Mouse (Mus musculus): ENCODE results near the gene Gm853.

Gene Gm853

GRCm38 (mm10) chr4:130240695-130241094, 18.5 kb upstream of the Gm853 start:
- Histone ChIP-seq H3K9me3 (ENCODE audit: low read length) (peaks cover 15% of the 10 kb centered on the region), H3K27me3 (ENCODE audit: insufficient read depth, low read length) (no peaks in the 10 kb centered on the region), H3K36me3 (ENCODE audit: insufficient read depth, low read length) (no peaks in the 10 kb centered on the region)

GRCm38 (mm10) chr4:130237607-130238006, 15.4 kb upstream of the Gm853 start:
- H3K9me3 ChIP-seq (ENCODE audit: low read length) = peaks cover 20% of the 10 kb centered on the region

More at GRCm38 (mm10) chr4:130240695-130241094, 18.5 kb upstream of the Gm853 start:
- no peak overlapping the region for H3K4me3 ChIP-seq (replicated peaks; ENCODE audit: low read length)
- peak; percentile 58 for TF ChIP-seq CTCF (conservative IDR thresholded peaks at IDR 0.05; ENCODE audit: low read length)
- TF ChIP-seq NANOG (IDR thresholded peaks at IDR 0.05; ENCODE audit: borderline replicate concordance, low read length) = no peak
- no peak for TF ChIP-seq POU5F1 (IDR thresholded peaks at IDR 0.05; ENCODE audit: borderline replicate concordance, low read length)
- H3K4me1 ChIP-seq (replicated peaks; ENCODE audit: low read depth, low read length) = peaks cover 14% of the 10 kb centered on the region

GRCm38 (mm10) chr4:130236361-130236760, 14.2 kb upstream of the Gm853 start:
- no peaks in the 10 kb centered on the region for H3K27me3 ChIP-seq (ENCODE audit: insufficient read depth, low read length)
- H3K4me3 ChIP-seq (replicated peaks; ENCODE audit: low read length) = no peak overlapping the region
- H3K9me3 ChIP-seq (ENCODE audit: low read length) = peaks cover 20% of the 10 kb centered on the region
- H3K4me1 ChIP-seq (replicated peaks; ENCODE audit: low read depth, low read length) = peaks cover 10% of the 10 kb centered on the region
- no peaks in the 10 kb centered on the region for H3K36me3 ChIP-seq (ENCODE audit: insufficient read depth, low read length)
- TF ChIP-seq NANOG (IDR thresholded peaks at IDR 0.05; ENCODE audit: borderline replicate concordance, low read length) (no peak), CTCF (conservative IDR thresholded peaks at IDR 0.05; ENCODE audit: low read length) (no peak), POU5F1 (IDR thresholded peaks at IDR 0.05; ENCODE audit: borderline replicate concordance, low read length) (no peak)

More at GRCm38 (mm10) chr4:130237607-130238006, 15.4 kb upstream of the Gm853 start:
- no peak for TF ChIP-seq NANOG (IDR thresholded peaks at IDR 0.05; ENCODE audit: borderline replicate concordance, low read length)
- no peak for TF ChIP-seq POU5F1 (IDR thresholded peaks at IDR 0.05; ENCODE audit: borderline replicate concordance, low read length)
- no peak for TF ChIP-seq CTCF (conservative IDR thresholded peaks at IDR 0.05; ENCODE audit: low read length)
- Histone ChIP-seq H3K27me3 (ENCODE audit: insufficient read depth, low read length) (no peaks in the 10 kb centered on the region), H3K36me3 (ENCODE audit: insufficient read depth, low read length) (no peaks in the 10 kb centered on the region), H3K4me1 (replicated peaks; ENCODE audit: low read depth, low read length) (peaks cover 14% of the 10 kb centered on the region), H3K4me3 (replicated peaks; ENCODE audit: low read length) (no peak overlapping the region)

- Histone ChIP-seq H3K36me3 (ENCODE audit: insufficient read depth, low read length) (no peaks in the 10 kb centered on the region), H3K9me3 (ENCODE audit: low read length) (0 out of 2 replicates have a peak, but pooled peaks cover 1% of the 10 kb centered on the region), H3K27me3 (ENCODE audit: insufficient read depth, low read length) (peaks cover 20% of the 10 kb centered on the region), H3K4me3 (replicated peaks; ENCODE audit: low read length) (no peak overlapping the region), H3K4me1 (replicated peaks; ENCODE audit: low read depth, low read length) (no peaks in the 10 kb centered on the region)
- TF ChIP-seq NANOG (IDR thresholded peaks at IDR 0.05; ENCODE audit: borderline replicate concordance, low read length) = no peak
- no peak for TF ChIP-seq CTCF (conservative IDR thresholded peaks at IDR 0.05; ENCODE audit: low read length)
- no peak for TF ChIP-seq POU5F1 (IDR thresholded peaks at IDR 0.05; ENCODE audit: borderline replicate concordance, low read length)
Measured at GRCm38 (mm10) chr4:130224071-130224470, 1.9 kb upstream of the Gm853 start.

- Histone ChIP-seq H3K4me1 (replicated peaks; ENCODE audit: low read depth, low read length) (no peaks in the 10 kb centered on the region), H3K27me3 (ENCODE audit: insufficient read depth, low read length) (peaks cover 18% of the 10 kb centered on the region), H3K9me3 (ENCODE audit: low read length) (no peaks in the 10 kb centered on the region), H3K36me3 (ENCODE audit: insufficient read depth, low read length) (no peaks in the 10 kb centered on the region), H3K4me3 (replicated peaks; ENCODE audit: low read length) (no peak overlapping the region)
- TF ChIP-seq CTCF (conservative IDR thresholded peaks at IDR 0.05; ENCODE audit: low read length) = no peak
- TF ChIP-seq POU5F1 (IDR thresholded peaks at IDR 0.05; ENCODE audit: borderline replicate concordance, low read length) = no peak
- TF ChIP-seq NANOG (IDR thresholded peaks at IDR 0.05; ENCODE audit: borderline replicate concordance, low read length) = no peak
Measured at GRCm38 (mm10) chr4:130220176-130220575, 2.0 kb downstream of the Gm853 start.

- Histone ChIP-seq H3K4me3 (replicated peaks; ENCODE audit: low read length) (no peak overlapping the region), H3K9me3 (ENCODE audit: low read length) (no peaks in the 10 kb centered on the region), H3K4me1 (replicated peaks; ENCODE audit: low read depth, low read length) (peaks cover 3% of the 10 kb centered on the region), H3K36me3 (ENCODE audit: insufficient read depth, low read length) (no peaks in the 10 kb centered on the region), H3K27me3 (ENCODE audit: insufficient read depth, low read length) (peaks cover 5% of the 10 kb centered on the region)
- TF ChIP-seq CTCF (conservative IDR thresholded peaks at IDR 0.05; ENCODE audit: low read length) = no peak
- no peak for TF ChIP-seq POU5F1 (IDR thresholded peaks at IDR 0.05; ENCODE audit: borderline replicate concordance, low read length)
- TF ChIP-seq NANOG (IDR thresholded peaks at IDR 0.05; ENCODE audit: borderline replicate concordance, low read length) = no peak
Measured at GRCm38 (mm10) chr4:130215392-130215791, 6.8 kb downstream of the Gm853 start.

- Histone ChIP-seq H3K36me3 (ENCODE audit: insufficient read depth, low read length) (no peaks in the 10 kb centered on the region), H3K4me3 (replicated peaks; ENCODE audit: low read length) (no peak overlapping the region), H3K27me3 (ENCODE audit: insufficient read depth, low read length) (peaks cover 5% of the 10 kb centered on the region; the same call in 1 of the 2 replicates), H3K9me3 (ENCODE audit: low read length) (0 out of 2 replicates have a peak, but pooled peaks cover 3% of the 10 kb centered on the region), H3K4me1 (replicated peaks; ENCODE audit: low read depth, low read length) (peaks cover 8% of the 10 kb centered on the region)
- TF ChIP-seq NANOG (IDR thresholded peaks at IDR 0.05; ENCODE audit: borderline replicate concordance, low read length) (no peak), POU5F1 (IDR thresholded peaks at IDR 0.05; ENCODE audit: borderline replicate concordance, low read length) (no peak), CTCF (conservative IDR thresholded peaks at IDR 0.05; ENCODE audit: low read length) (no peak)
Measured at GRCm38 (mm10) chr4:130213857-130214256, 8.3 kb downstream of the Gm853 start.

- Histone ChIP-seq H3K4me3 (replicated peaks; ENCODE audit: low read length) (no peak overlapping the region), H3K9me3 (ENCODE audit: low read length) (peaks cover 9% of the 10 kb centered on the region; the same call in 1 of the 2 replicates), H3K36me3 (ENCODE audit: insufficient read depth, low read length) (no peaks in the 10 kb centered on the region), H3K27me3 (ENCODE audit: insufficient read depth, low read length) (peaks cover 5% of the 10 kb centered on the region; the same call in 1 of the 2 replicates), H3K4me1 (replicated peaks; ENCODE audit: low read depth, low read length) (peaks cover 8% of the 10 kb centered on the region)
- TF ChIP-seq POU5F1 (IDR thresholded peaks at IDR 0.05; ENCODE audit: borderline replicate concordance, low read length) = no peak
- TF ChIP-seq CTCF (conservative IDR thresholded peaks at IDR 0.05; ENCODE audit: low read length) = no peak
- TF ChIP-seq NANOG (IDR thresholded peaks at IDR 0.05; ENCODE audit: borderline replicate concordance, low read length) = no peak
Measured at GRCm38 (mm10) chr4:130213197-130213596, 9.0 kb downstream of the Gm853 start.

GRCm38 (mm10) chr4:130212421-130212820, 9.8 kb downstream of the Gm853 start:
- no peaks in the 10 kb centered on the region for H3K36me3 ChIP-seq (ENCODE audit: insufficient read depth, low read length)
- peaks cover 5% of the 10 kb centered on the region; the same call in 1 of the 2 replicates for H3K27me3 ChIP-seq (ENCODE audit: insufficient read depth, low read length)
- H3K4me3 ChIP-seq (replicated peaks; ENCODE audit: low read length) = no peak overlapping the region
- peaks cover 8% of the 10 kb centered on the region for H3K4me1 ChIP-seq (replicated peaks; ENCODE audit: low read depth, low read length)
- TF ChIP-seq CTCF (conservative IDR thresholded peaks at IDR 0.05; ENCODE audit: low read length) (no peak), NANOG (IDR thresholded peaks at IDR 0.05; ENCODE audit: borderline replicate concordance, low read length) (no peak), POU5F1 (IDR thresholded peaks at IDR 0.05; ENCODE audit: borderline replicate concordance, low read length) (no peak)
- peaks cover 16% of the 10 kb centered on the region for H3K9me3 ChIP-seq (ENCODE audit: low read length)

Measured in E14TG2a.4 (cell line).